Mouse (Mus musculus) 416B (cell line): ENCODE results near the gene Slc16a5.
"Not testable (repeated sequence)": the region's sequence is repeated elsewhere in the genome, so short reads cannot be mapped to it uniquely, and the experiment has no call there.

Source experiments
- DNase-seq: peaks from one replicate; pipeline ENCODE4 v3.0.0; 2011; ENCODE audit warnings: low read depth

The Slc16a5 gene

GRCm38 (mm10) chr11:115447321-115447885 lies 14.9 kb upstream of the Slc16a5 start:
- DNase-seq, result no peak

- no peak for DNase-seq
These were observed 14.2 kb upstream of the Slc16a5 start for GRCm38 (mm10) chr11:115448075-115448474.

GRCm38 (mm10) chr11:115448998-115449397 lies 13.3 kb upstream of the Slc16a5 start:
- DNase-seq, result no peak

- no peak for DNase-seq
These were observed 12.1 kb upstream of the Slc16a5 start for GRCm38 (mm10) chr11:115450176-115450575.

- peak; percentile 62 for DNase-seq
These were observed 10.5 kb upstream of the Slc16a5 start for GRCm38 (mm10) chr11:115451781-115452241.

GRCm38 (mm10) chr11:115452281-115452860 lies 9.9 kb upstream of the Slc16a5 start:
- DNase-seq, result peak; percentile 65

- DNase-seq, result no peak
These were observed 9.0 kb upstream of the Slc16a5 start for GRCm38 (mm10) chr11:115453306-115453705.

- not testable (repeated sequence) for DNase-seq
These were observed 7.5 kb upstream of the Slc16a5 start for GRCm38 (mm10) chr11:115454822-115455221.

GRCm38 (mm10) chr11:115455619-115456018 lies 6.7 kb upstream of the Slc16a5 start:
- DNase-seq, result no peak

- no peak for DNase-seq
These were observed 6.1 kb upstream of the Slc16a5 start for GRCm38 (mm10) chr11:115456182-115456581.

GRCm38 (mm10) chr11:115457405-115457804 lies 4.9 kb upstream of the Slc16a5 start:
- no peak for DNase-seq

GRCm38 (mm10) chr11:115460976-115461375 lies 1.3 kb upstream of the Slc16a5 start:
- no peak for DNase-seq

GRCm38 (mm10) chr11:115461846-115462242 lies 430 bp upstream of the Slc16a5 start:
- DNase-seq, result no peak

GRCm38 (mm10) chr11:115463397-115463796 lies 1.1 kb downstream of the Slc16a5 start:
- no peak for DNase-seq

GRCm38 (mm10) chr11:115464851-115465250 lies 2.6 kb downstream of the Slc16a5 start:
- no peak for DNase-seq

GRCm38 (mm10) chr11:115467217-115467618 lies 4.9 kb downstream of the Slc16a5 start:
- DNase-seq, result no peak

- no peak for DNase-seq
These were observed 9.9 kb downstream of the Slc16a5 start for GRCm38 (mm10) chr11:115472183-115472582.

- peak; percentile 95 for DNase-seq
These were observed 11.5 kb downstream of the Slc16a5 start for GRCm38 (mm10) chr11:115473626-115474275.

- DNase-seq, result peak; percentile 96
These were observed 12.9 kb downstream of the Slc16a5 start, which contains the start of gene Armc7 for GRCm38 (mm10) chr11:115475025-115475757. Gene Armc7, plus strand, starts transcription at chr11:115475667.

GRCm38 (mm10) chr11:115475758-115476237 lies 13.5 kb downstream of the Slc16a5 start:
- no peak for DNase-seq

GRCm38 (mm10) chr11:115476630-115477029 lies 14.4 kb downstream of the Slc16a5 start:
- DNase-seq, result not testable (repeated sequence)

GRCm38 (mm10) chr11:115477388-115477787 lies 15.1 kb downstream of the Slc16a5 start:
- DNase-seq, result peak; percentile 28
